Mouse (Mus musculus): ENCODE results near the gene Endou. TPM values are rescaled to one million over a fixed set of nuclear protein-coding genes. Genes with fewer than 3 reads are reported as not detected.

Endou gene
- 0.45 and 0.60 TPM in 2 replicates for polyA plus RNA-seq (2015; fragmentation: Nextera tagmentation; extraction: Ambion mirVana)

DNA sequence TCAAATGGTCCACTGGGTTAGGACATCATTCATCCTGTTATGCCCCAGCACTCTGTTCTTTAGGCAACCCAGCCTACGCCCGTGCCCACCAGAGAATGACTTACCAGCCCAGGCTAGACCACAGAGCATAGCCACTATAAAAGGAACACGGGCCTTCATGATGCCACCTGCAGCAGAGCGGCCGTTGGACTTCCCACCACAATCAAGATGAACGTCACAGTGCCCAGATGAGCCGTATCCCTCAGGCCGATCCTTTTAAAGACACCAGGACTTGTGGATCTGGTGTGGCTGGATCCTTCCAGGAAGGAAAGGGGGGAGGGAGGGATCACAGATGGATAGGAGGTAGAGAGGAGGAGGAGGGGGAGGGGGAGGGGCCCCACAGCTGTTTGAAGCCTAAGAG lies at the start of gene Endou:
Endou (minus strand) TSS at position 229 of the 400 bp plus-strand sequence.
- Histone ChIP-seq H3K27me3 (ENCODE audit: insufficient read depth, low read length) (no peaks in the 10 kb centered on the region), H3K9ac (replicated peaks; ENCODE audit: low read length) (no peak within 1 kb of the TSS), H3K36me3 (ENCODE audit: insufficient read depth, low read length) (no peaks in the 10 kb centered on the region), H3K4me1 (ENCODE audit: insufficient read depth, low read length) (peaks cover 6% of the 10 kb centered on the region; the same call in 1 of the 2 replicates), H3K4me2 (replicated peaks; ENCODE audit: low read depth, low read length) (no peak within 1 kb of the TSS), H3K27ac (ENCODE audit: low read length) (no peak within 1 kb of the TSS), H3K9me3 (ENCODE audit: low read length) (no peaks in the 10 kb centered on the region), H3K4me3 (ENCODE audit: low read length) (no peak within 1 kb of the TSS)
- ATAC-seq (ENCODE audit: low FRiP score, low TSS enrichment) = no peak
- whole genome bisulfite sequencing = 88% methylated on average over 8 of the region's 8 CpGs

- Histone ChIP-seq H3K36me3 (ENCODE audit: insufficient read depth, low read length) (no peaks in the 10 kb centered on the region), H3K4me1 (ENCODE audit: insufficient read depth, low read length) (peaks cover 71% of the 10 kb centered on the region), H3K9ac (replicated peaks; ENCODE audit: low read length) (peak overlapping the region; percentile 1; the same call in 1 of the 2 replicates), H3K4me2 (replicated peaks; ENCODE audit: low read depth, low read length) (no peak overlapping the region), H3K27ac (ENCODE audit: low read length) (peak overlapping the region; percentile 86), H3K9me3 (ENCODE audit: low read length) (no peaks in the 10 kb centered on the region), H3K4me3 (ENCODE audit: low read length) (no peak overlapping the region), H3K27me3 (ENCODE audit: insufficient read depth, low read length) (no peaks in the 10 kb centered on the region)
- no peak for ATAC-seq (ENCODE audit: low FRiP score, low TSS enrichment)
- WGBS = 34% methylated on average over 12 of the region's 12 CpGs
These were observed 49.5 kb upstream of the Endou start for GRCm38 (mm10) chr15:97780611-97781031.

- Histone ChIP-seq H3K4me3 (ENCODE audit: low read length) (no peak overlapping the region), H3K4me2 (replicated peaks; ENCODE audit: low read depth, low read length) (no peak overlapping the region)
- no peak for ATAC-seq (ENCODE audit: low FRiP score, low TSS enrichment)
These were observed 48.4 kb upstream of the Endou start for GRCm38 (mm10) chr15:97779576-97779975.

DNA sequence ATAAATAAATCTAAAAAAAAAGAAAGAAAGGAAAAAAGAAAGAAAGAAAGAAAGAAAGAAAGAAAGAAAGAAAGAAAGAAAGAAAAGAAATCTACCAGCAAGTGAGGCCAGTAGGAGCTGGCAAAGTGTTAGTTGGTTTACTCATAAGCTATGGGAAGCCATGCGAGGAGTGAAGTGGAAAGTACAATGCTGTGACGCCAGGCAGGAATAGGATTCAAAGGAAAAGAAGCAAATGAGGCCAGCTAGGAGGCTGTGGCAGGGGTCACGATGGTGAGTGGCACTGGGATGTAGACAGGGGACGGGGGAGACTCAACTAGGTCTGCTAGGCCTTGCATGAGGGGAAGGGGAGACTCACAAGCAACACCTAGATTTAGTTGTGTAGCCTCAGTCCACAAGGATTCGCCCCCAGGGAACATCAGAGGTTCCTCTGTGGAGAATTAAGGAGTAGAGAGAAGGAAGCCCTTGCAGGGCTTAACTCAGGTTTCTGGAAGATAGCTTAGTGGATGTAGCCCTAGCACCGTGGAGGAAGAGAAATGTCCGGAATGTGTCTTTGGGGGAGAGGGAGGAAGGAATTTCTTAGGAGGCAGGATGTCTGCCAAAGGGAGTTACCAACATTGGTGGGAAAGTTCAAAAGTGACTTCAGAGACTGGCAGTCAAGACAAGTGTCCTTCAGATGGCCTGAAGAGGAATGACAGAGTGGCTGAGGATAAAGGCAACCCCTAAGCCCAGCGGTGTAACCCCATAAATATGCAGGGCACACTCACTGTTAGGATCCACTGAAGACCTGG lies 47.4 kb upstream of the Endou start, which contains the start of gene Slc48a1:
Slc48a1 (plus strand) TSS at position 210 of the 788 bp plus-strand sequence.
- Histone ChIP-seq H3K9me3 (ENCODE audit: low read length) (no peaks in the 10 kb centered on the region), H3K36me3 (ENCODE audit: insufficient read depth, low read length) (no peaks in the 10 kb centered on the region), H3K27ac (ENCODE audit: low read length) (peak within 1 kb of the TSS; percentile 74), H3K4me1 (ENCODE audit: insufficient read depth, low read length) (peaks cover 83% of the 10 kb centered on the region), H3K4me2 (replicated peaks; ENCODE audit: low read depth, low read length) (no peak within 1 kb of the TSS), H3K27me3 (ENCODE audit: insufficient read depth, low read length) (no peaks in the 10 kb centered on the region), H3K9ac (replicated peaks; ENCODE audit: low read length) (peak within 1 kb of the TSS; percentile 3; the same call in 1 of the 2 replicates), H3K4me3 (ENCODE audit: low read length) (no peak within 1 kb of the TSS)
- ATAC-seq (ENCODE audit: low FRiP score, low TSS enrichment) = no peak
- WGBS = 56% methylated on average over 8 of the region's 8 CpGs

More at GRCm38 (mm10) chr15:97779576-97779975, 48.4 kb upstream of the Endou start:
- no peak overlapping the region for H3K9ac ChIP-seq (replicated peaks; ENCODE audit: low read length)
- peaks cover 73% of the 10 kb centered on the region for H3K4me1 ChIP-seq (ENCODE audit: insufficient read depth, low read length)
- peak overlapping the region; percentile 86; the same call in 1 of the 2 replicates for H3K27ac ChIP-seq (ENCODE audit: low read length)
- no peaks in the 10 kb centered on the region for H3K27me3 ChIP-seq (ENCODE audit: insufficient read depth, low read length)
- 94% methylated on average over 1 of the region's 1 CpGs for WGBS
- H3K36me3 ChIP-seq (ENCODE audit: insufficient read depth, low read length) = no peaks in the 10 kb centered on the region
- no peaks in the 10 kb centered on the region for H3K9me3 ChIP-seq (ENCODE audit: low read length)

- Histone ChIP-seq H3K4me1 (ENCODE audit: insufficient read depth, low read length) (peaks cover 85% of the 10 kb centered on the region), H3K4me3 (ENCODE audit: low read length) (no peak overlapping the region), H3K9ac (replicated peaks; ENCODE audit: low read length) (no peak overlapping the region; the same call in 1 of the 2 replicates), H3K4me2 (replicated peaks; ENCODE audit: low read depth, low read length) (no peak overlapping the region), H3K27me3 (ENCODE audit: insufficient read depth, low read length) (no peaks in the 10 kb centered on the region), H3K27ac (ENCODE audit: low read length) (peak overlapping the region; percentile 46; the same call in 1 of the 2 replicates), H3K9me3 (ENCODE audit: low read length) (no peaks in the 10 kb centered on the region), H3K36me3 (ENCODE audit: insufficient read depth, low read length) (no peaks in the 10 kb centered on the region)
- no peak for ATAC-seq (ENCODE audit: low FRiP score, low TSS enrichment)
- WGBS = 66% methylated on average over 6 of the region's 6 CpGs
These were observed 45.8 kb upstream of the Endou start for GRCm38 (mm10) chr15:97776919-97777318.

- H3K27me3 ChIP-seq (ENCODE audit: insufficient read depth, low read length) = no peaks in the 10 kb centered on the region
- peak overlapping the region; percentile 46; the same call in 1 of the 2 replicates for H3K27ac ChIP-seq (ENCODE audit: low read length)
- no peak overlapping the region for H3K4me3 ChIP-seq (ENCODE audit: low read length)
- no peaks in the 10 kb centered on the region for H3K9me3 ChIP-seq (ENCODE audit: low read length)
- ATAC-seq (ENCODE audit: low FRiP score, low TSS enrichment) = 0 out of 2 replicates have a peak, but pooled peaks have one; percentile 4
- no peak overlapping the region; the same call in 1 of the 2 replicates for H3K9ac ChIP-seq (replicated peaks; ENCODE audit: low read length)
- WGBS = 9% methylated on average over 8 of the region's 8 CpGs
- no peak overlapping the region for H3K4me2 ChIP-seq (replicated peaks; ENCODE audit: low read depth, low read length)
- peaks cover 84% of the 10 kb centered on the region for H3K4me1 ChIP-seq (ENCODE audit: insufficient read depth, low read length)
- H3K36me3 ChIP-seq (ENCODE audit: insufficient read depth, low read length) = no peaks in the 10 kb centered on the region
These were observed 45.4 kb upstream of the Endou start for GRCm38 (mm10) chr15:97776514-97776913.

DNA sequence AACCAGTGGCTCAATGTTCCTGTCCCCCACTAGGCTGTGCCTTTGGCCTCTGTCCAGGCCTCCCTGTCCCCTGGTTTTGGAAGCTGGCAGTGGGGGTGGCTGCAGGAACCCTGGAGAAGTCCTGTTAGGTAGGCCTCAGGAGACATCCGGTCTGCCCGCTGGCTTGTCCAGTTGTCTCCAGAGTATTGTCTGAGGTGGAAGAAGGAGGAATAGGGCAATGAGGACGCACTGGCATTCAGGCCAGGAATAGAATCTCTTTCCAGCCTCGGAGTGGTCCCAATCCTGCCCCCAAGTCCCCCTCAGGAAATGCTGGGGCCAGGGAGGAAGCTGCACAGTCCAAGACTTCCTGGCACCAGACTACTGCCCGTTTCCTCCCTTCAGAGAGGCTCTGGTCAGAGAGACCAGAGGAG lies 42.8 kb upstream of the Endou start:
- Histone ChIP-seq H3K27ac (ENCODE audit: low read length) (peak overlapping the region; percentile 99), H3K36me3 (ENCODE audit: insufficient read depth, low read length) (no peaks in the 10 kb centered on the region), H3K4me3 (ENCODE audit: low read length) (no peak overlapping the region), H3K9me3 (ENCODE audit: low read length) (no peaks in the 10 kb centered on the region), H3K9ac (replicated peaks; ENCODE audit: low read length) (peak overlapping the region; percentile 40; the same call in 1 of the 2 replicates), H3K27me3 (ENCODE audit: insufficient read depth, low read length) (no peaks in the 10 kb centered on the region; the same call in 1 of the 2 replicates), H3K4me2 (replicated peaks; ENCODE audit: low read depth, low read length) (peak overlapping the region; percentile 34; the same call in 1 of the 2 replicates), H3K4me1 (ENCODE audit: insufficient read depth, low read length) (peaks cover 81% of the 10 kb centered on the region)
- 45% methylated on average over 5 of the region's 5 CpGs for WGBS
- ATAC-seq (ENCODE audit: low FRiP score, low TSS enrichment) = peak; percentile 18; the same call in 1 of the 2 replicates

DNA sequence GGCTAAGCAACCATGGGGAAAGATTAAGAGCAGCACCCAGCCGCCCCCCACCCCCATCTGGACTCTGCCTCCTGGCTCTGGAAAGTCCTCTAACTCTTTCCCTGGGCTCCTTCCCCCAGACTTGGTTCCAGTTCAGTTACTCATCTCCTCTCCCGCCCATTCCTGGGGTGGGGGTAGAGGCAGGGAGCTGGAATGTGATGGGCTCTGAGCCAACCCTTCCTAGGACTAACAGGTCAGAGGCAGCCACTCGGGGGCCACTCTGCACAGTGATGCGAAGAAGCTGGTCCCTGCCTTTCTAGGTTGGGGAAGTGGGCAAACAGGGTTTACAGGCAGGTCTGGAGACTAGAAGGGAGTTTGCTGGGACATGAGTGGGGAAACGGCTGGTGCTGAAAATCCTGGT lies 42.0 kb upstream of the Endou start:
- Histone ChIP-seq H3K27me3 (ENCODE audit: insufficient read depth, low read length) (no peaks in the 10 kb centered on the region; the same call in 1 of the 2 replicates), H3K4me1 (ENCODE audit: insufficient read depth, low read length) (peaks cover 82% of the 10 kb centered on the region), H3K36me3 (ENCODE audit: insufficient read depth, low read length) (no peaks in the 10 kb centered on the region), H3K9me3 (ENCODE audit: low read length) (no peaks in the 10 kb centered on the region), H3K4me2 (replicated peaks; ENCODE audit: low read depth, low read length) (peak overlapping the region; percentile 34; the same call in 1 of the 2 replicates), H3K27ac (ENCODE audit: low read length) (peak overlapping the region; percentile 99), H3K9ac (replicated peaks; ENCODE audit: low read length) (peak overlapping the region; percentile 53; the same call in 1 of the 2 replicates), H3K4me3 (ENCODE audit: low read length) (no peak overlapping the region)
- WGBS = 8% methylated on average over 5 of the region's 5 CpGs
- ATAC-seq (ENCODE audit: low FRiP score, low TSS enrichment) = peak; percentile 94

GRCm38 (mm10) chr15:97770280-97770679 lies 39.1 kb upstream of the Endou start:
- Histone ChIP-seq H3K4me1 (ENCODE audit: insufficient read depth, low read length) (peaks cover 83% of the 10 kb centered on the region), H3K4me3 (ENCODE audit: low read length) (no peak overlapping the region), H3K27me3 (ENCODE audit: insufficient read depth, low read length) (peaks cover 5% of the 10 kb centered on the region; the same call in 1 of the 2 replicates), H3K9me3 (ENCODE audit: low read length) (no peaks in the 10 kb centered on the region), H3K27ac (ENCODE audit: low read length) (no peak overlapping the region), H3K4me2 (replicated peaks; ENCODE audit: low read depth, low read length) (no peak overlapping the region), H3K36me3 (ENCODE audit: insufficient read depth, low read length) (no peaks in the 10 kb centered on the region), H3K9ac (replicated peaks; ENCODE audit: low read length) (no peak overlapping the region)
- WGBS = 80% methylated on average over 8 of the region's 8 CpGs
- ATAC-seq (ENCODE audit: low FRiP score, low TSS enrichment) = no peak

Measured in kidney, embryonic 16.5 days (tissue).